Mouse (Mus musculus): ENCODE measurements around the gene Napsa. TPM values are rescaled to one million over a fixed set of nuclear protein-coding genes. Genes with fewer than 3 reads are reported as not detected.

Gene Napsa
- polyA plus RNA-seq, 1 experiment from 2014 or later = 0.70 TPM

- Histone ChIP-seq H3K36me3 (ENCODE audit: control insufficient read depth, insufficient read depth, low read length) (peaks cover 18% of the 10 kb centered on the region), H3K4me2 (no peak overlapping the region), H3K27me3 (ENCODE audit: control insufficient read depth, insufficient read depth, low read length) (peaks cover 24% of the 10 kb centered on the region), H3K4me1 (ENCODE audit: control insufficient read depth, insufficient read depth, low read length) (peaks cover 5% of the 10 kb centered on the region), H3K9ac (ENCODE audit: low read depth, low read length) (no peak overlapping the region), H3K9me3 (replicated peaks; ENCODE audit: control insufficient read depth, low read length) (no peaks in the 10 kb centered on the region), H3K4me3 (ENCODE audit: low read depth, low read length) (no peak overlapping the region), H3K27ac (ENCODE audit: low read depth, low read length) (no peak overlapping the region)
- 40% methylated on average over 5 of the region's 5 CpGs for WGBS (ENCODE audit: insufficient replicate concordance)
- no peak for ATAC-seq (replicated peaks; ENCODE audit: insufficient number of reproducible peaks, low FRiP score, low TSS enrichment)
Observed at GRCm38 (mm10) chr7:44531207-44531606, 41.0 kb upstream of the Napsa start.

DNA sequence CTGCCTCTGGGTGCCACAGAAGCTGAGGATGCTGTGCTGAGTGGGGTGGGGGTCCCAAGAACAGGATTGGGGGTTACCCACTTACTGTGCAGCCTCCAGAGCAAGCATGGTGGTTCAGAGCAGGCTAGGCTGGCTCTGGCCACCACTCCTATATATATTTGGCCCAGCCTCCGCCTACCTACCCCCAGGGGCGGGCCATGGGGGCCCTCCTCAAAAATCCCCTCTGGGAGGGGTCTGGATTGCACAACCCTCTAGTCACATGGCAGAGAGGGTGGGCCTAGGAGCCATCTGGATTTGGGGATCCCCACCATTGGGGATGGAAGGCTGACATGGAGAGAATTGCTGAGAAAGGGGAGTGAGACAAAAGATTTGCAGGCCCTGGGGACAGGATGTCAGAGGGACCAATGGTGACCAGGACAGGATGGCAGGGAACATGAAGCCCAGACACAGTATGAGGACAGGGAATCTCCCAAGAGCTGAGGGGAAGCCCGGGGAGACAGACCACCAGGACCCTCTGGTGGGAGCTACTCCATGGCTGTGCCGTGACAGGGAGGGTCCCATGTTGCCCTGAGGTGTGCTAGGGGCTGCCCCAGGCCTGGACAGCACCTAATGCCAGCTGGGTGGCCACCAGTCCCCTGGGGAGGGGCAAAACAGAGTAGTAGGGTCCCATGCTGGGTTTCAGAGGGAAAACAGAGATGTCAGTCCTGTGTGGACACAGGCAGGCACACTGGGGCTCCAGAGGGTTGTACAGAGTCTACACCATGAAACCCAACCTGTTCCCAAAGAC lies 40.0 kb upstream of the Napsa start, which contains the start of gene Spib:
TSS of gene Spib (minus strand) at position 126 of the 787 bp plus-strand sequence.
- H3K36me3 ChIP-seq (ENCODE audit: control insufficient read depth, insufficient read depth, low read length) = peaks cover 19% of the 10 kb centered on the region
- no peaks in the 10 kb centered on the region for H3K9me3 ChIP-seq (replicated peaks; ENCODE audit: control insufficient read depth, low read length)
- H3K4me3 ChIP-seq (ENCODE audit: low read depth, low read length) = no peak within 1 kb of the TSS
- H3K27ac ChIP-seq (ENCODE audit: low read depth, low read length) = no peak within 1 kb of the TSS
- no peak within 1 kb of the TSS for H3K4me2 ChIP-seq
- peaks cover 5% of the 10 kb centered on the region for H3K4me1 ChIP-seq (ENCODE audit: control insufficient read depth, insufficient read depth, low read length)
- no peak for ATAC-seq (replicated peaks; ENCODE audit: insufficient number of reproducible peaks, low FRiP score, low TSS enrichment)
- 81% methylated on average over 4 of the region's 4 CpGs for WGBS (ENCODE audit: insufficient replicate concordance)
- H3K9ac ChIP-seq (ENCODE audit: low read depth, low read length) = no peak within 1 kb of the TSS
- peaks cover 15% of the 10 kb centered on the region for H3K27me3 ChIP-seq (ENCODE audit: control insufficient read depth, insufficient read depth, low read length)

DNA sequence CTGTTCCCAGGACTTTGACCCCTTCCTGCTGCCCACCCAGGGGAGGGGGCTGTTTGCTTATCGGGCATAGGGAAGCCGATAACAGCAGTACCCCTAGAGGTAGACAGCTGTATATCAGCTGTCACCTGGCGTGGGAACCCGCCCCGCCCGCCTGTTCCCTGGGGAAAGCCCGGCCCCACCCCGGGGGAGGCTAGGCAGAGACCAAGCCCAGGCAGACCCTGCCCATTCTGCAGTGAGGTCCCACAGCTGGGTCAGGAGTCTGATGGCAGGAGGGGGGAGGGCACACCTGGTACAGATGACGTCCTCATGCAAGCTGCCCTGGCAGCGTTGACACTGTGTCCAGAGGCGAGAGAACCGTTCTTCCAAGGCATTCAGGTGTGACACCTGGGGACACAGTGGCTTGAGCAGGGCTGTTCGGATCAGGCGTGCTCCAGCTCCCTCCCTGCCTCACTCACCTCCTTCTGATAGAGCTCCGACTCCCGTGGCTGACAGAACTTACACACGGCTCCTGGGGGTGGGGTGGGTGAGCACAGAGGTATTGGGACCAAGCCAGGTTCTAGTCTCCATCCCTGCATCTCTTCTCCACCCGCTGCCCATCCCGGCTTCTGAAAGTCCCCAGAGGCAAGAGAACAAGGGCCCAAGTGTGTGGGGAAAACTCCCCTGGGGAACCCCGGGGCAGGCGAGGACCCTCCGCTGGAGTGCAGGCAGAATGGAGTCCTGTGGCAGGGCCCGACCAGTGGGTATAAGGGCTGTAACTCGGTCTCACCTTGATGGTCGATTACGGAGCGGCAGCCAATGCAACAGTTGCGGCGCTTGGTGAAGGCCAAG lies 39.0 kb upstream of the Napsa start:
- Histone ChIP-seq H3K27ac (ENCODE audit: low read depth, low read length) (no peak overlapping the region), H3K9ac (ENCODE audit: low read depth, low read length) (no peak overlapping the region), H3K9me3 (replicated peaks; ENCODE audit: control insufficient read depth, low read length) (no peaks in the 10 kb centered on the region), H3K4me1 (ENCODE audit: control insufficient read depth, insufficient read depth, low read length) (no peaks in the 10 kb centered on the region), H3K27me3 (ENCODE audit: control insufficient read depth, insufficient read depth, low read length) (peaks cover 13% of the 10 kb centered on the region), H3K4me3 (ENCODE audit: low read depth, low read length) (no peak overlapping the region), H3K4me2 (no peak overlapping the region), H3K36me3 (ENCODE audit: control insufficient read depth, insufficient read depth, low read length) (peaks cover 29% of the 10 kb centered on the region)
- ATAC-seq (replicated peaks; ENCODE audit: insufficient number of reproducible peaks, low FRiP score, low TSS enrichment) = no peak
- 80% methylated on average over 29 of the region's 29 CpGs for WGBS (ENCODE audit: insufficient replicate concordance)

DNA sequence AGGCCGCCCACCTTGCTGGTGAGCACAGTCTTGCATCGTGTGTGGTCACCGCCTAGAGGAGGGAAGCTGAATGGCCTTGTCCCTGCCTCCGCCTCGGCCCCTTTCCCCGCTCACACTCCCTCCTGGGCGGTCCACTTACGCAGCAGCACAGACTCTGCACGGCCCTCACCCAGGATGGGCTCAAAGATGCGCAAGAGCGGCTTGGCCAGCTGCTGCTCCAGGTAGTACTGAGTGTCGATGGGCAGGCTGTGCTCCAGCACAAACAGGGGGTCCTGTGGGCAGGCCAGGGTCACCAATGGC lies 38.5 kb upstream of the Napsa start:
- H3K4me1 ChIP-seq (ENCODE audit: control insufficient read depth, insufficient read depth, low read length) = no peaks in the 10 kb centered on the region
- H3K9me3 ChIP-seq (replicated peaks; ENCODE audit: control insufficient read depth, low read length) = no peaks in the 10 kb centered on the region
- no peak overlapping the region for H3K4me2 ChIP-seq
- 81% methylated on average over 12 of the region's 12 CpGs for WGBS (ENCODE audit: insufficient replicate concordance)
- peaks cover 33% of the 10 kb centered on the region for H3K36me3 ChIP-seq (ENCODE audit: control insufficient read depth, insufficient read depth, low read length)
- H3K9ac ChIP-seq (ENCODE audit: low read depth, low read length) = no peak overlapping the region
- peaks cover 8% of the 10 kb centered on the region for H3K27me3 ChIP-seq (ENCODE audit: control insufficient read depth, insufficient read depth, low read length)
- H3K27ac ChIP-seq (ENCODE audit: low read depth, low read length) = no peak overlapping the region
- no peak for ATAC-seq (replicated peaks; ENCODE audit: insufficient number of reproducible peaks, low FRiP score, low TSS enrichment)
- no peak overlapping the region for H3K4me3 ChIP-seq (ENCODE audit: low read depth, low read length)

- Histone ChIP-seq H3K4me1 (ENCODE audit: control insufficient read depth, insufficient read depth, low read length) (no peaks in the 10 kb centered on the region), H3K4me3 (ENCODE audit: low read depth, low read length) (no peak overlapping the region), H3K9ac (ENCODE audit: low read depth, low read length) (no peak overlapping the region), H3K9me3 (replicated peaks; ENCODE audit: control insufficient read depth, low read length) (no peaks in the 10 kb centered on the region), H3K27me3 (ENCODE audit: control insufficient read depth, insufficient read depth, low read length) (peaks cover 2% of the 10 kb centered on the region), H3K4me2 (no peak overlapping the region), H3K27ac (ENCODE audit: low read depth, low read length) (no peak overlapping the region), H3K36me3 (ENCODE audit: control insufficient read depth, insufficient read depth, low read length) (peaks cover 38% of the 10 kb centered on the region)
- 94% methylated on average over 13 of the region's 13 CpGs for WGBS (ENCODE audit: insufficient replicate concordance)
- no peak for ATAC-seq (replicated peaks; ENCODE audit: insufficient number of reproducible peaks, low FRiP score, low TSS enrichment)
Observed at GRCm38 (mm10) chr7:44534242-44534641, 37.9 kb upstream of the Napsa start.

DNA sequence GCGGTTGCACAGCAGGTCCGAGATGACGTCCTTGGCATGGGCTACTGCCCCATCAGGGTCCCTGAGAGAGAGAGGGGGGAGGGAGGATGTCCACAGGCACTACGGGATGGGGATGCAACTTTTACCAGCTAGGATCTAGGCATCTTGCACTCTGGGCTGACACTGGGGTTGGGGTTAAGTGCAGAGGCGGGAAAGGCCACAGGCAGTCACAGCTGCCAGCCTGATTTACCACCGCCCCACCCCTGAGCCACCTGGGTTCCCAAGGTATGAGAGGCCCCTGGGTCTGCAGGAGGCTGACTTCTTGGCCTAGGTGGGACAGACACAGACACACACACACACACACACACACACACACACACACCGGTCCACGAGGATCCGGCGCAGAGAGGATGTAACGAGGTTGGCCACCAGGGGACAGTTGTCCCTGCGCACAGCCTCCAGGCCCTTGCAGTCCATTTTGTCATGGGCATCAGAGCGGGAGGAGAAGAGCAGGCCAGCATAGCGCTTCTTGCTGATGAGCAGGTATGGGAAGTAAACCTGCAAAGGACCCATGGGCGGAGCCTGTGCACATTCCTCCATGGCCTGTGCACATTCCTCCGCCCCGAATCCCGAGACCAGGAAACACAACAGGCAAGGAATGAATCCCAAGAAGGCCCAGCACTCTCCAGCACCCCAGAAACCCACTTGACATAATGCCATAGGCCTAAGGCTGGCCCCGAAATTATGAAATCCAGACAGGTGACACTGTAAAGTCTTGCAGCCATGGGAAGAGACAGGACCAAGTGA lies 37.3 kb upstream of the Napsa start:
- H3K4me2 ChIP-seq = no peak overlapping the region
- H3K36me3 ChIP-seq (ENCODE audit: control insufficient read depth, insufficient read depth, low read length) = peaks cover 41% of the 10 kb centered on the region
- no peak overlapping the region for H3K9ac ChIP-seq (ENCODE audit: low read depth, low read length)
- H3K27ac ChIP-seq (ENCODE audit: low read depth, low read length) = no peak overlapping the region
- WGBS (ENCODE audit: insufficient replicate concordance) = 87% methylated on average over 19 of the region's 19 CpGs
- H3K4me1 ChIP-seq (ENCODE audit: control insufficient read depth, insufficient read depth, low read length) = no peaks in the 10 kb centered on the region
- no peaks in the 10 kb centered on the region for H3K9me3 ChIP-seq (replicated peaks; ENCODE audit: control insufficient read depth, low read length)
- no peak for ATAC-seq (replicated peaks; ENCODE audit: insufficient number of reproducible peaks, low FRiP score, low TSS enrichment)
- H3K27me3 ChIP-seq (ENCODE audit: control insufficient read depth, insufficient read depth, low read length) = no peaks in the 10 kb centered on the region
- no peak overlapping the region for H3K4me3 ChIP-seq (ENCODE audit: low read depth, low read length)

DNA sequence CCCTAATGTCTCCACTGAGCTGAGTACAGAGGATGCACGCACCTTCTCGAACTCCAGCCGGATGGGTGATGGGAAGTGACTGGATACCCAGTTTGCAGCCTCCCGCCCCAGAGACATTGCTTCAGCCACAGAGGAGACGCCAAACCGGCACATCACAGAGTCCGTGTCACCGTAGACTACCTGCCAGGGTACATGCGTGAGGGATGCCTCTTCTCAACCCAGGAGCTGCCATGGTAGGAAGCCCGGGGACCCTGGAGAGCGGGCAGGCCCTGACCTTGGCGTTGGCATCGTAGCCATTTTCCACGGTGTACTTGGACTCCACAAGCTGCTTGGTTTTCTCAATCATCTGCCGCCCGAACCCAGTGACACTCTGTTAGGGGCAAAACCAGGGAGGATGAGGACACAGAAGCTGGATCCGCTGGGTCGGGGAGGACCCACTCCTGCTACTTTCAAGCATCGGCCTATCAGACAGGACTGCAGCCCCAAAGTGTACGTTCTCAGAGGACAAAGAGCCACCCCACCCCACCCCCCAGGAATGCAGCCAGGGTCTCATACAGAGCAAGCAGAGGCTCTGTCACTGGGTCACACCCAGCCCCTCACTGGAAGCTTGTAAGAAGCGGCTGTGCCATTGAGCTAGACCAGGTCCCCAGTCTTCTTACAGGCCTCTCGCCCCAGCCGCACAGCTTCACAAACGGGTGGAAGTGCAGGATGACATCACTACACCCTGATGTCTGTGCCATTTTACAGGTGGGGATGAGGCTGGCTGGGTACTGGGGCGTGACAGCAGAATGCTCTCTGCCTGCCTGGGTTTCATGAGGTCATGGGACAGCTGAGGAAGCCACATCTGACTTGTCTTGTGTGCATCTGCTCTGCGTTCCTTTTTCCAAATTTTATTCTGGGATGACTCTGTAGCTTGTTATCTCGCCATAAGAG lies 36.3 kb upstream of the Napsa start:
- 88% methylated on average over 27 of the region's 27 CpGs for WGBS (ENCODE audit: insufficient replicate concordance)
- peaks cover 51% of the 10 kb centered on the region for H3K36me3 ChIP-seq (ENCODE audit: control insufficient read depth, insufficient read depth, low read length)

GRCm38 (mm10) chr7:44536590-44536968 lies 35.6 kb upstream of the Napsa start:
- 73% methylated on average over 6 of the region's 6 CpGs for WGBS (ENCODE audit: insufficient replicate concordance)
- no peaks in the 10 kb centered on the region for H3K9me3 ChIP-seq (replicated peaks; ENCODE audit: control insufficient read depth, low read length)
- no peaks in the 10 kb centered on the region for H3K27me3 ChIP-seq (ENCODE audit: control insufficient read depth, insufficient read depth, low read length)
- H3K4me2 ChIP-seq = no peak overlapping the region
- peaks cover 54% of the 10 kb centered on the region for H3K36me3 ChIP-seq (ENCODE audit: control insufficient read depth, insufficient read depth, low read length)
- no peak for ATAC-seq (replicated peaks; ENCODE audit: insufficient number of reproducible peaks, low FRiP score, low TSS enrichment)
- no peaks in the 10 kb centered on the region for H3K4me1 ChIP-seq (ENCODE audit: control insufficient read depth, insufficient read depth, low read length)
- no peak overlapping the region for H3K27ac ChIP-seq (ENCODE audit: low read depth, low read length)
- H3K9ac ChIP-seq (ENCODE audit: low read depth, low read length) = no peak overlapping the region
- H3K4me3 ChIP-seq (ENCODE audit: low read depth, low read length) = no peak overlapping the region

More for the DNA sequence above, 36.3 kb upstream of the Napsa start:
- H3K27me3 ChIP-seq (ENCODE audit: control insufficient read depth, insufficient read depth, low read length) = no peaks in the 10 kb centered on the region
- no peaks in the 10 kb centered on the region for H3K4me1 ChIP-seq (ENCODE audit: control insufficient read depth, insufficient read depth, low read length)
- H3K4me2 ChIP-seq = no peak overlapping the region
- H3K4me3 ChIP-seq (ENCODE audit: low read depth, low read length) = no peak overlapping the region
- no peaks in the 10 kb centered on the region for H3K9me3 ChIP-seq (replicated peaks; ENCODE audit: control insufficient read depth, low read length)
- H3K9ac ChIP-seq (ENCODE audit: low read depth, low read length) = no peak overlapping the region
- no peak overlapping the region for H3K27ac ChIP-seq (ENCODE audit: low read depth, low read length)
- no peak for ATAC-seq (replicated peaks; ENCODE audit: insufficient number of reproducible peaks, low FRiP score, low TSS enrichment)
